Mouse (Mus musculus) myocyte (in vitro differentiated cells): ENCODE results near the gene Faf1. TPM values are rescaled to one million over a fixed set of nuclear protein-coding genes. Genes with fewer than 3 reads are reported as not detected.

ENCODE experiments used
- H3K27me3 ChIP-seq: one replicate; pipeline ENCODE4 v1.6.1; 2011; ENCODE audit not compliant: control insufficient read depth, insufficient read depth, insufficient read length
- H3K36me3 ChIP-seq: one replicate; pipeline ENCODE4 v1.6.1; 2011; ENCODE audit not compliant: control insufficient read depth, insufficient read depth
- H3K4me2 ChIP-seq: one replicate; pipeline ENCODE4 v1.6.1; 2011; ENCODE audit warnings: low read depth, control low read depth
- H3K4me3 ChIP-seq: one replicate; pipeline ENCODE4 v1.5.1; 2011; ENCODE audit warnings: mild to moderate bottlenecking, control low read depth, moderate library complexity
- H3K79me2 ChIP-seq: one replicate; pipeline ENCODE4 v1.6.1; 2011; ENCODE audit not compliant: control insufficient read depth, insufficient read depth
- H3ac ChIP-seq: one replicate; pipeline ENCODE4 v1.6.1; 2011; ENCODE audit not compliant: control insufficient read depth, insufficient read length
- CEBPB ChIP-seq: IDR thresholded peaks from 2 replicates; pipeline ENCODE4 v1.6.1; 2011; ENCODE audit warnings: mild to moderate bottlenecking, moderate library complexity; ENCODE audit not compliant: poor library complexity, insufficient read depth, severe bottlenecking
- E2F4 ChIP-seq: IDR thresholded peaks from one replicate; pipeline ENCODE4 v1.6.1; 2011; ENCODE audit warnings: mild to moderate bottlenecking, control low read depth, moderate library complexity; ENCODE audit not compliant: insufficient read depth
- MAX ChIP-seq: IDR thresholded peaks from one replicate; pipeline ENCODE4 v1.6.1; 2011; ENCODE audit warnings: low read depth, mild to moderate bottlenecking, control low read depth
- MYOD1 ChIP-seq, 3 experiments: IDR thresholded peaks; one replicate each; pipeline ENCODE4 v1.6.1; 2011; ENCODE audit warnings: control low read depth in 2 of 3, low read depth in 2 of 3, mild to moderate bottlenecking in 2 of 3, moderate library complexity in 1 of 3; ENCODE audit not compliant: insufficient read length in 2 of 3, control insufficient read depth in 1 of 3
- MYOG ChIP-seq, 3 experiments: IDR thresholded peaks; one replicate each; pipeline ENCODE4 v1.6.1; 2011; ENCODE audit warnings: control low read depth in 2 of 3, low read depth in 2 of 3, mild to moderate bottlenecking in 2 of 3; ENCODE audit not compliant: insufficient read length in 2 of 3, control insufficient read depth in 1 of 3, insufficient read depth in 1 of 3
- POLR2A ChIP-seq: IDR thresholded peaks from one replicate; pipeline ENCODE4 v1.6.1; 2011; ENCODE audit warnings: low read depth, mild to moderate bottlenecking, control low read depth, moderate library complexity; ENCODE audit not compliant: insufficient read length
- POLR2AphosphoS2 ChIP-seq: IDR thresholded peaks from one replicate; pipeline ENCODE4 v1.6.1; 2011; ENCODE audit warnings: low read depth, control low read depth; ENCODE audit not compliant: insufficient read length
- REST ChIP-seq: IDR thresholded peaks from one replicate; pipeline ENCODE4 v1.6.1; 2011; ENCODE audit warnings: mild to moderate bottlenecking, control low read depth, moderate library complexity; ENCODE audit not compliant: insufficient read depth, insufficient read length
- SRF ChIP-seq: IDR thresholded peaks from one replicate; pipeline ENCODE4 v1.6.1; 2011; ENCODE audit warnings: low read depth; ENCODE audit not compliant: control insufficient read depth, insufficient read length
- TCF12 ChIP-seq: IDR thresholded peaks from one replicate; pipeline ENCODE4 v1.6.1; 2011; ENCODE audit warnings: mild to moderate bottlenecking, control low read depth; ENCODE audit not compliant: poor library complexity, insufficient read depth, severe bottlenecking
- TCF3 ChIP-seq: IDR thresholded peaks from one replicate; pipeline ENCODE4 v1.6.1; 2011; ENCODE audit warnings: low read depth, control low read depth; ENCODE audit not compliant: insufficient read length
- USF1 ChIP-seq: IDR thresholded peaks from one replicate; pipeline ENCODE4 v1.6.1; 2011; ENCODE audit warnings: low read depth, mild to moderate bottlenecking, control low read depth, moderate library complexity
- polyA plus RNA-seq: library from polyadenylated mRNA; unstranded; fragments of >200 nt; fragmentation: generic; extraction: Trizol; gene quantifications from one replicate; pipeline ENCODE4 v1.2.1, GENCODE M21; 2012; ENCODE audit warnings: missing spikeins

Faf1 gene
- polyA plus RNA-seq, 1 experiment, result 30.1 TPM

GRCm38 (mm10) chr4:109868897-109869484 is 192.6 kb downstream of the Faf1 start:
- Histone ChIP-seq H3K4me3 (no peak overlapping the region), H3K27me3 (no peaks in the 10 kb centered on the region), H3K36me3 (peaks cover 8% of the 10 kb centered on the region), H3K4me2 (no peak overlapping the region), H3ac (no peak overlapping the region), H3K79me2 (no peaks in the 10 kb centered on the region)
- no peak for TF ChIP-seq MYOD1 (IDR thresholded peaks at IDR 0.05; ENCODE audit: control insufficient read depth in 1 of 3, insufficient read length in 2 of 3, low read depth in 2 of 3)

DNA sequence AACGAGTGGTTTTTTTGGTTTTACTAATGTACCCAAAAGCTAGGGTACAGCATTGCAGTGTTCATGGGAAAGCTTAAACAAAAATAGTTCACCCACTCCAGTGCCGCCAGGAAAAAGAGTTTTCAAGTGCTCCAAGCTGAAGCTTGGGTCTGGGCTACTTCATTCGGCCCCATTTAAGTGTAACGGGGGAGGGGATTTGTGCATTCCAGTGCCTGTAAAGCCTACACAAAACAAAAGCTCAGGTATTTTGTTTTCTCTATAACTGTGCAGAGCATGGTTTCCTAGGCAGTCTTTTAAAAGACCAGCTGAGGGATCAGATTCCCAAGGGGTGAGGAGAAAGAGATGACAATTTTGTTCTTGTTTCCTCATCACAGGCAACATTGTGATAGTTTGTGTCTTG is 207.9 kb downstream of the Faf1 start:
- Histone ChIP-seq H3K36me3 (peaks cover 10% of the 10 kb centered on the region), H3K79me2 (no peaks in the 10 kb centered on the region), H3ac (no peak overlapping the region), H3K4me2 (no peak overlapping the region), H3K4me3 (no peak overlapping the region), H3K27me3 (no peaks in the 10 kb centered on the region)
- no peak for TF ChIP-seq REST
- no peak for TF ChIP-seq MAX
- TF ChIP-seq USF1, result no peak
- no peak for TF ChIP-seq MYOG (IDR thresholded peaks at IDR 0.05; ENCODE audit: control insufficient read depth in 1 of 3, insufficient read depth in 1 of 3, insufficient read length in 2 of 3, low read depth in 2 of 3)
- no peak for TF ChIP-seq E2F4
- no peak for TF ChIP-seq CEBPB
- TF ChIP-seq TCF3, result no peak
- no peak for TF ChIP-seq TCF12
- no peak for TF ChIP-seq MYOD1 (IDR thresholded peaks at IDR 0.05; ENCODE audit: control insufficient read depth in 1 of 3, insufficient read length in 2 of 3, low read depth in 2 of 3)
- no peak for TF ChIP-seq POLR2A
- TF ChIP-seq SRF, result no peak
- no peak for TF ChIP-seq POLR2AphosphoS2

DNA sequence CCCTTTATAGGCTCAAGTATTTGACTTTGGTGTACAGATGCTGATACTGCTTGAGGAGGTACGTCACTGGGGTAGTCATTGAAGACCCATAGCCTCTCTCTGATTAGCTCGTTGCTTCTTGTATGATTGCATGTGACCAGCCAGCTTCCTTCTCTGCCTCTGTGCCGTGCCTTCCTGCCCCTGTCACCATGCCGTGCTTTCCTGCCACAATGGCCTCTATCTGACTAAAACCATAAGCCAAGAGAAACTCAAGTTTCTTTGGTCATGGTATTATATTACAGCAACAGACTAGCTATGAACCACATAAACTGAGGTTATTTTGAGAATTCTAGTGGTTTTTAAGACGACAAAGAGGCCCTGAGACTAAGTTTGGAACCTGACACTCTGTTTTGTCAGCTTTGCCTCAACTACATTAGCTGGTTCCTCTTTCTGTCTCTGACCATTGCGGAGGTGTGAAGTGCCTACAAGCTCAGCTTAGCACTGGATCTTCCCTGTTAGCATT is 211.5 kb downstream of the Faf1 start:
- H3K4me3 ChIP-seq, result no peak overlapping the region
- H3K79me2 ChIP-seq, result no peaks in the 10 kb centered on the region
- TF ChIP-seq POLR2AphosphoS2, result no peak
- TF ChIP-seq MAX, result no peak
- TF ChIP-seq TCF12, result no peak
- no peak for TF ChIP-seq MYOG (IDR thresholded peaks at IDR 0.05; ENCODE audit: control insufficient read depth in 1 of 3, insufficient read depth in 1 of 3, insufficient read length in 2 of 3, low read depth in 2 of 3)
- TF ChIP-seq USF1, result no peak
- no peak for TF ChIP-seq SRF
- no peak for TF ChIP-seq E2F4
- TF ChIP-seq MYOD1 (IDR thresholded peaks at IDR 0.05; ENCODE audit: control insufficient read depth in 1 of 3, insufficient read length in 2 of 3, low read depth in 2 of 3), result no peak
- no peak for TF ChIP-seq TCF3
- TF ChIP-seq CEBPB, result no peak
- TF ChIP-seq POLR2A, result no peak
- TF ChIP-seq REST, result no peak
- no peak overlapping the region for H3ac ChIP-seq
- no peak overlapping the region for H3K4me2 ChIP-seq
- no peaks in the 10 kb centered on the region for H3K27me3 ChIP-seq
- H3K36me3 ChIP-seq, result peaks cover 15% of the 10 kb centered on the region

GRCm38 (mm10) chr4:109897810-109898566 is 221.6 kb downstream of the Faf1 start:
- no peaks in the 10 kb centered on the region for H3K27me3 ChIP-seq
- peaks cover 17% of the 10 kb centered on the region for H3K36me3 ChIP-seq
- no peak for TF ChIP-seq MAX
- no peak for TF ChIP-seq SRF
- TF ChIP-seq MYOD1 (IDR thresholded peaks at IDR 0.05; ENCODE audit: control insufficient read depth in 1 of 3, insufficient read length in 2 of 3, low read depth in 2 of 3), result no peak
- no peak for TF ChIP-seq REST
- TF ChIP-seq CEBPB, result no peak
- no peaks in the 10 kb centered on the region for H3K79me2 ChIP-seq
- no peak overlapping the region for H3K4me2 ChIP-seq
- no peak overlapping the region for H3ac ChIP-seq
- H3K4me3 ChIP-seq, result no peak overlapping the region

DNA sequence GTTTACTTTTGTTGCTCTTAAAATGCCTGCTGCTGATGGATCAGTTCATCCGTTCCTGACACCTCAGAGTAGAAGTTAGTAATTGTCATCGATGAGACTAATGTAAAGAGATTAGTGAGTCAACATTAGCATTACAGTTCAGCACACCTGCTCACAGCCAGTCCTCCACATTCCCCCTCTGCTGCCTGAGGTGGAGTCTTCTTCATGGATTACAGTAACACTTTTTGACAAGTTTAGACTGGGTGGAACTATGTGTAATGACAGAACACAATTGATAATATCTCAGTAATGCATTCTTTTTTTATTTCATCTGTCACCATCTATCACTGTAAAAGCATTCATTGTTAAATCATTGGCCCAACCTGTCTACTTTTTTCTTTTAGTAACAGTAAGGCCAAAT is 224.7 kb downstream of the Faf1 start:
- Histone ChIP-seq H3K79me2 (no peaks in the 10 kb centered on the region), H3K4me3 (no peak overlapping the region), H3K27me3 (no peaks in the 10 kb centered on the region), H3K36me3 (peaks cover 6% of the 10 kb centered on the region), H3ac (no peak overlapping the region), H3K4me2 (no peak overlapping the region)
- TF ChIP-seq TCF12 (no peak), POLR2AphosphoS2 (no peak), MYOG (IDR thresholded peaks at IDR 0.05; ENCODE audit: control insufficient read depth in 1 of 3, insufficient read depth in 1 of 3, insufficient read length in 2 of 3, low read depth in 2 of 3) (no peak), MYOD1 (IDR thresholded peaks at IDR 0.05; ENCODE audit: control insufficient read depth in 1 of 3, insufficient read length in 2 of 3, low read depth in 2 of 3) (no peak), USF1 (no peak), REST (no peak), TCF3 (no peak), POLR2A (no peak), SRF (no peak), MAX (no peak), E2F4 (no peak), CEBPB (no peak)
